Mouse (Mus musculus) kidney, postnatal 0 days (tissue): Measurements from ENCODE around the gene Ly6g5b. TPM values are rescaled to one million over a fixed set of nuclear protein-coding genes. Genes with fewer than 3 reads are reported as not detected.

ENCODE experiments used
- ATAC-seq: fragments of 200-750 bp; cut with Nextera tagmentation; replicated peaks from 2 replicates; pipeline ENCODE4 v1.8.0; 2017; ENCODE audit warnings: low read depth, moderate number of reproducible peaks, moderate TSS enrichment, moderate library complexity; ENCODE audit not compliant: low FRiP score
- DNase-seq: peaks from one replicate; pipeline ENCODE4 v3.0.0-alpha.2; 2016; ENCODE audit warnings: low spot score
- H3K27ac ChIP-seq: fragments of 300-500 bp; sonication (generic); 2 replicates; pipeline ENCODE4 v1.5.1; 2014; ENCODE audit warnings: mild to moderate bottlenecking
- H3K27me3 ChIP-seq: fragments of 300-500 bp; sonication (generic); 2 replicates; pipeline ENCODE4 v1.6.1; 2014; ENCODE audit warnings: low read length, mixed read lengths; ENCODE audit not compliant: insufficient read depth
- H3K36me3 ChIP-seq: fragments of 300-500 bp; sonication (generic); 2 replicates; pipeline ENCODE4 v1.6.1; 2014; ENCODE audit warnings: low read length, mixed read lengths; ENCODE audit not compliant: insufficient read depth
- H3K4me1 ChIP-seq: fragments of 300-500 bp; sonication (generic); replicated peaks from 2 replicates; pipeline ENCODE4 v1.6.1; 2014; ENCODE audit warnings: antibody characterized with exemption, low read length, mixed read lengths; ENCODE audit not compliant: insufficient read depth
- H3K4me2 ChIP-seq: fragments of 300-500 bp; sonication (generic); 2 replicates; pipeline ENCODE4 v1.6.1; 2014; ENCODE audit warnings: mild to moderate bottlenecking, low read length, moderate library complexity, mixed read lengths
- H3K4me3 ChIP-seq: fragments of 300-500 bp; sonication (generic); replicated peaks from 2 replicates; pipeline ENCODE4 v1.5.1; 2014; ENCODE audit warnings: low read depth, low read length
- H3K9ac ChIP-seq: fragments of 300-500 bp; sonication (generic); 2 replicates; pipeline ENCODE4 v1.6.1; 2014; ENCODE audit warnings: low read depth, low read length
- H3K9me3 ChIP-seq: fragments of 300-500 bp; sonication (generic); replicated peaks from 2 replicates; pipeline ENCODE4 v1.6.1; 2016; ENCODE audit warnings: low read length, inconsistent platforms, mixed read lengths
- CTCF ChIP-seq: IDR thresholded peaks from 2 replicates; pipeline ENCODE4 v1.5.1; 2016; ENCODE audit warnings: antibody characterized with exemption, low read depth, mild to moderate bottlenecking, moderate library complexity
- WGBS: fragments of 180-500 bp; shearing (Covaris S2); extraction: QIAGEN DNeasy Blood & Tissue Kit; methylation state at CpG from one replicate; pipeline ENCODE4 v1.1.7; 2014; 5-methylcytosine and 5-hydroxymethylcytosine counted together
- polyA plus RNA-seq: library from polyadenylated mRNA; unstranded; fragments of >200 nt; fragmentation: Nextera tagmentation; extraction: Ambion mirVana; gene quantifications from 2 replicates; pipeline ENCODE4 v1.2.1, GENCODE M21; 2015

Ly6g5b gene
- polyA plus RNA-seq, 1 experiment from 2014 or later: 1.1 TPM

- DNase-seq (no peak), ATAC-seq (peak; percentile 4)
- H3K36me3 ChIP-seq: peaks cover 24% of the 10 kb centered on the region
Measured at GRCm38 (mm10) chr17:35120745-35121142, 5.5 kb upstream of the Ly6g5b start.

GRCm38 (mm10) chr17:35111774-35112173 lies 3.5 kb downstream of the Ly6g5b start:
- H3K9ac ChIP-seq: no peak overlapping the region
- H3K27me3 ChIP-seq: no peaks in the 10 kb centered on the region
- H3K4me2 ChIP-seq: no peak overlapping the region
- TF ChIP-seq CTCF: no peak
- ATAC-seq (no peak), DNase-seq (no peak)
- 79% methylated on average over 9 of the region's 9 CpGs for WGBS
- no peaks in the 10 kb centered on the region for H3K4me1 ChIP-seq
- no peaks in the 10 kb centered on the region for H3K9me3 ChIP-seq
- H3K4me3 ChIP-seq: no peak overlapping the region
- no peak overlapping the region for H3K27ac ChIP-seq
- peaks cover 21% of the 10 kb centered on the region; the same call in 1 of the 2 replicates for H3K36me3 ChIP-seq

More at GRCm38 (mm10) chr17:35120745-35121142, 5.5 kb upstream of the Ly6g5b start:
- peak overlapping the region; percentile 90 for H3K27ac ChIP-seq
- H3K4me3 ChIP-seq: peak overlapping the region; percentile 98
- no peaks in the 10 kb centered on the region for H3K27me3 ChIP-seq
- H3K9ac ChIP-seq: peak overlapping the region; percentile 93
- no peak for TF ChIP-seq CTCF
- H3K9me3 ChIP-seq: no peaks in the 10 kb centered on the region
- peaks cover 5% of the 10 kb centered on the region for H3K4me1 ChIP-seq
- H3K4me2 ChIP-seq: peak overlapping the region; percentile 88
- WGBS: under 1% methylated on average over 33 of the region's 33 CpGs

GRCm38 (mm10) chr17:35108097-35108496 lies 7.1 kb downstream of the Ly6g5b start, which contains the start of gene Ly6g5c:
Ly6g5c (plus strand) TSS chr17:35108279.
- Histone ChIP-seq H3K27me3 (no peaks in the 10 kb centered on the region), H3K9me3 (no peaks in the 10 kb centered on the region), H3K4me3 (no peak within 1 kb of the TSS), H3K36me3 (0 out of 2 replicates have a peak, but pooled peaks cover 4% of the 10 kb centered on the region), H3K9ac (no peak within 1 kb of the TSS), H3K4me1 (peaks cover 3% of the 10 kb centered on the region; the same call in 1 of the 2 replicates), H3K4me2 (no peak within 1 kb of the TSS), H3K27ac (no peak within 1 kb of the TSS)
- 78% methylated on average over 6 of the region's 6 CpGs for WGBS
- DNase-seq (no peak), ATAC-seq (no peak)
- TF ChIP-seq CTCF: no peak

GRCm38 (mm10) chr17:35106522-35106921 lies 8.7 kb downstream of the Ly6g5b start:
- Histone ChIP-seq H3K4me1 (peaks cover 3% of the 10 kb centered on the region; the same call in 1 of the 2 replicates), H3K4me3 (no peak overlapping the region), H3K4me2 (no peak overlapping the region), H3K9me3 (no peaks in the 10 kb centered on the region), H3K9ac (no peak overlapping the region), H3K27me3 (no peaks in the 10 kb centered on the region), H3K36me3 (peaks cover 17% of the 10 kb centered on the region), H3K27ac (no peak overlapping the region; the same call in 1 of the 2 replicates)
- peak; percentile 41 for DNase-seq
- peak; percentile 46; the same call in 1 of the 2 replicates for TF ChIP-seq CTCF
- WGBS: 72% methylated on average over 3 of the region's 3 CpGs
- no peak for ATAC-seq

GRCm38 (mm10) chr17:35105740-35106389 lies 9.4 kb downstream of the Ly6g5b start:
- 20% methylated on average over 13 of the region's 13 CpGs for WGBS
- no peak for ATAC-seq
- Histone ChIP-seq H3K4me1 (peaks cover 4% of the 10 kb centered on the region; the same call in 1 of the 2 replicates), H3K4me2 (peak overlapping the region; percentile 39), H3K9me3 (no peaks in the 10 kb centered on the region), H3K36me3 (peaks cover 24% of the 10 kb centered on the region), H3K9ac (no peak overlapping the region), H3K4me3 (no peak overlapping the region), H3K27ac (peak overlapping the region; percentile 10; the same call in 1 of the 2 replicates), H3K27me3 (no peaks in the 10 kb centered on the region)
- peak; percentile 72 for TF ChIP-seq CTCF
- DNase-seq: peak; percentile 78

GRCm38 (mm10) chr17:35104754-35105153 lies 10.5 kb downstream of the Ly6g5b start:
- H3K27me3 ChIP-seq: no peaks in the 10 kb centered on the region
- no peak for DNase-seq
- H3K4me2 ChIP-seq: no peak overlapping the region
- H3K9me3 ChIP-seq: no peaks in the 10 kb centered on the region
- H3K9ac ChIP-seq: no peak overlapping the region
- 77% methylated on average over 6 of the region's 6 CpGs for WGBS
- H3K4me1 ChIP-seq: peaks cover 13% of the 10 kb centered on the region; the same call in 1 of the 2 replicates
- H3K4me3 ChIP-seq: no peak overlapping the region
- ATAC-seq: no peak
- H3K36me3 ChIP-seq: peaks cover 32% of the 10 kb centered on the region
- H3K27ac ChIP-seq: no peak overlapping the region
- no peak for TF ChIP-seq CTCF
